Mouse (Mus musculus) layer of hippocampus, adult 2 months (tissue): ENCODE measurements at regions not wholly inside any gene's neighbourhood (a gene's known extent, or its start where the extent isn't known, plus 50 kb on each side); places are given as distances from the start of the nearest gene placed in this dataset.

ENCODE experiments used
- DNase-seq, 2 experiments: peaks; one replicate each; pipeline ENCODE4 v3.0.0; 2022; ENCODE audit warnings: low spot score in 2 of 2
- H3K27ac ChIP-seq: fragments of 200-600 bp; 2 replicates; pipeline ENCODE4 v1.8.1; 2022
- H3K4me3 ChIP-seq: fragments of 200-600 bp; 2 replicates; pipeline ENCODE4 v1.8.1; 2022; ENCODE audit warnings: mild to moderate bottlenecking
- CTCF ChIP-seq: fragments of 200-600 bp; conservative IDR thresholded peaks from 2 replicates; pipeline ENCODE4 v1.8.1; 2022; ENCODE audit warnings: antibody characterized with exemption, mild to moderate bottlenecking, moderate library complexity

GRCm38 (mm10) chr1:19473561-19473960, 264.8 kb downstream of the Tfap2b start:
- TF ChIP-seq CTCF = no peak
- Histone ChIP-seq H3K27ac (no peak overlapping the region), H3K4me3 (no peak overlapping the region)
- no peak for DNase-seq
